Mouse (Mus musculus) CH12.LX (cell line): Measurements from ENCODE around the gene Olfr1170. TPM values are rescaled to one million over a fixed set of nuclear protein-coding genes. Genes with fewer than 3 reads are reported as not detected.

Source experiments
- DNase-seq: peaks from one replicate; pipeline ENCODE4 v3.0.0-alpha.2; 2013; ENCODE audit errors: extremely low read depth
- H3K27ac ChIP-seq: 2 replicates; pipeline ENCODE4 v1.5.1; 2012; ENCODE audit warnings: low read depth, mild to moderate bottlenecking, control low read depth, moderate library complexity; ENCODE audit not compliant: insufficient read depth
- H3K27me3 ChIP-seq: replicated peaks from 2 replicates; pipeline ENCODE3; 2012; ENCODE audit warnings: inconsistent platforms
- H3K36me3 ChIP-seq, 2 experiments: replicated peaks in 1 of 2; 2 replicates each; pipeline versions ENCODE3 to v1.6.1; 2012; ENCODE audit warnings: inconsistent platforms in 1 of 2, low read length in 1 of 2, mild to moderate bottlenecking in 1 of 2, mixed read lengths in 1 of 2, moderate library complexity in 1 of 2; ENCODE audit not compliant: control insufficient read depth in 1 of 2, insufficient read depth in 1 of 2
- H3K4me1 ChIP-seq, 2 experiments: 2 replicates each; pipeline ENCODE4 v1.6.1; 2012; ENCODE audit warnings: inconsistent platforms in 1 of 2, moderate library complexity in 1 of 2; ENCODE audit not compliant: insufficient read depth in 2 of 2, control insufficient read depth in 1 of 2
- H3K4me2 ChIP-seq: 2 replicates; pipeline ENCODE4 v1.6.1; 2012; ENCODE audit warnings: low read depth, mild to moderate bottlenecking, control low read depth; ENCODE audit not compliant: poor library complexity, insufficient read depth, severe bottlenecking
- H3K4me3 ChIP-seq, 3 experiments: fragments of 150-350 bp in 1 of 3; sonication (generic) in 1 of 3; replicated peaks in 1 of 3; 2 replicates each; pipeline versions ENCODE3 to v1.5.1; 2011 to 2012; ENCODE audit warnings: low read depth in 2 of 3, low read length in 2 of 3, mild to moderate bottlenecking in 2 of 3, moderate library complexity in 2 of 3, control low read depth in 1 of 3, improper control_type of control experiment in 1 of 3, inconsistent platforms in 1 of 3, mixed read lengths in 1 of 3; ENCODE audit not compliant: poor library complexity in 1 of 3
- H3K79me2 ChIP-seq: replicated peaks from 2 replicates; pipeline ENCODE4 v1.6.1; 2012; ENCODE audit warnings: mild to moderate bottlenecking, moderate library complexity; ENCODE audit not compliant: control insufficient read depth, poor library complexity, insufficient read depth, severe bottlenecking; ENCODE audit errors: extremely low read depth
- H3K9ac ChIP-seq: 2 replicates; pipeline ENCODE4 v1.6.1; 2012; ENCODE audit warnings: low read depth, mild to moderate bottlenecking, control low read depth, moderate library complexity; ENCODE audit not compliant: insufficient read depth
- H3K9me3 ChIP-seq: replicated peaks from 2 replicates; pipeline ENCODE3; 2012; ENCODE audit warnings: low read length, inconsistent platforms, mixed read lengths
- CHD2 ChIP-seq: IDR thresholded peaks from 2 replicates; pipeline ENCODE4 v1.6.1; 2011; ENCODE audit warnings: low read length, improper control_type of control experiment
- E2F4 ChIP-seq: IDR thresholded peaks from 2 replicates; pipeline ENCODE4 v1.6.1; 2011; ENCODE audit warnings: low read depth, low read length, improper control_type of control experiment; ENCODE audit not compliant: insufficient replicate concordance
- ELF1 ChIP-seq: IDR thresholded peaks from 2 replicates; pipeline ENCODE4 v1.6.1; 2014; ENCODE audit warnings: low read depth, mild to moderate bottlenecking, inconsistent platforms, low read length, improper control_type of control experiment
- IRF4 ChIP-seq: IDR thresholded peaks from 2 replicates; pipeline ENCODE4 v1.6.1; 2014; ENCODE audit warnings: low read depth, mild to moderate bottlenecking, inconsistent platforms, low read length, improper control_type of control experiment
- MAX ChIP-seq: IDR thresholded peaks from 2 replicates; pipeline ENCODE4 v1.6.1; 2011; ENCODE audit warnings: low read length, improper control_type of control experiment
- PAX5 ChIP-seq: IDR thresholded peaks from 2 replicates; pipeline ENCODE4 v1.6.1; 2012; ENCODE audit warnings: low read length, inconsistent platforms, mixed read lengths
- TCF12 ChIP-seq: IDR thresholded peaks from 2 replicates; pipeline ENCODE4 v1.6.1; 2014; ENCODE audit warnings: low read depth, mild to moderate bottlenecking, inconsistent platforms, low read length, improper control_type of control experiment
- ZNF384 ChIP-seq: IDR thresholded peaks from 2 replicates; pipeline ENCODE4 v1.6.1; 2012; ENCODE audit warnings: low read depth, low read length, improper control_type of control experiment, inconsistent platforms
- dilution Hi-C: fragments of 300-500 bp; cut with MboI; formaldehyde crosslinking; loops from 2 replicates; pipeline ENCODE4 v1.14.3; 2020; ENCODE audit warnings: low sequenced_read_pairs; ENCODE audit not compliant: extremely low pct_unique_long_range_greater_than_20kb, extremely low pct_ligation_motif_present
- in situ Hi-C: fragments of 300-500 bp; cut with MboI; formaldehyde crosslinking; loops from 3 replicates; pipeline ENCODE4 v1.14.3; 2019; ENCODE audit warnings: low sequenced_read_pairs, low pct_ligation_motif_present, low pct_unique_long_range_greater_than_20kb, mixed read lengths
- polyA plus RNA-seq: library from polyadenylated mRNA; unstranded; fragments of >175 nt; gene quantifications from 2 replicates; pipeline ENCODE4 v1.2.1, GENCODE M21; 2012; ENCODE audit warnings: low read depth; ENCODE audit not compliant: insufficient read length
- total RNA-seq, 2 experiments: library from RNA; depleted of rRNA; stranded (reverse); fragments of 300-350 nt in 1 of 2; fragments of >200 nt in 1 of 2; gene quantifications; 2 replicates each; pipeline ENCODE4 v1.2.3; 2012 to 2014

The Olfr1170 gene
- total and polyA plus RNA-seq, 3 experiments, result not detected

DNA sequence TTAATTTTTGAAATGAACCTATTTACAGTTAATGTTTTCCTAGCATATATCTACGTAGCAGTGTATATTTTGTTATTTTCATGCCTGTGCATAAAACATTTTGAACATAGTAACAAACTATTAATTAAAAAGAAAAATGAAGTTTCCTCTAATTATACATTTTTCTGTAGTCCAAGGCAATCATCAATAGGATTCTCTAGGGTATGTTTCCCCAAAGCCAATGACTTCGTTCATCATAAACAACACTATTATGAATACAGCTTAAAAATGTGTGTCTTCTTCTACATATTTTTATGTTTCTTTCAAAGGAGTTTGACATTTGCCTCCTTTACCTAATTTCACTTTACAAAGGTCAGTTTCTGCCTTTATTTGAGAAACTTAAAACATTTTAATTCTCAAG, 46.6 kb downstream of the Olfr1170 start, which contains the start of gene Olfr1168:
TSS of gene Olfr1168 (plus strand) at position 301 of the 400 bp plus-strand sequence.
- Histone ChIP-seq H3K79me2 (no peaks in the 10 kb centered on the region), H3K4me3 (no peak within 1 kb of the TSS), H3K27me3 (no peaks in the 10 kb centered on the region), H3K4me1 (no peaks in the 10 kb centered on the region), H3K9me3 (no peaks in the 10 kb centered on the region), H3K27ac (no peak within 1 kb of the TSS), H3K36me3 (no peaks in the 10 kb centered on the region), H3K4me2 (no peak within 1 kb of the TSS), H3K9ac (no peak within 1 kb of the TSS)
- dilution Hi-C loops (no loop called here), in situ Hi-C loops (no loop called here)
- TF ChIP-seq E2F4 (no peak), IRF4 (no peak), CHD2 (no peak), ZNF384 (no peak), PAX5 (no peak), TCF12 (no peak), ELF1 (no peak), MAX (no peak)
- no peak for DNase-seq

Other genes starting within 250 kb of the Olfr1170 start
Only the 20 nearest of the 21 such genes appear.
- not detected in 2 replicates for gene Olfr1160, start 220.1 kb downstream of the Olfr1170 start, total RNA-seq (2012; rRNA removed)
- gene Olfr1160, start 220.1 kb downstream of the Olfr1170 start, total RNA-seq (2014; rRNA removed), result not detected in 2 replicates
- not detected in 2 replicates for gene Olfr1160, start 220.1 kb downstream of the Olfr1170 start, polyA plus RNA-seq
- gene Olfr1161, start 205.6 kb downstream of the Olfr1170 start, total RNA-seq (2012; rRNA removed), result not detected in 2 replicates
- not detected in 2 replicates for gene Olfr1161, start 205.6 kb downstream of the Olfr1170 start, total RNA-seq (2014; rRNA removed)
- gene Olfr1161, start 205.6 kb downstream of the Olfr1170 start, polyA plus RNA-seq, result not detected in 2 replicates
- not detected in 2 replicates for gene Olfr73, start 190.6 kb downstream of the Olfr1170 start, total RNA-seq (2012; rRNA removed)
- not detected in 2 replicates for gene Olfr73, start 190.6 kb downstream of the Olfr1170 start, total RNA-seq (2014; rRNA removed)
- gene Olfr73, start 190.6 kb downstream of the Olfr1170 start, polyA plus RNA-seq, result not detected in 2 replicates
- gene Olfr1162, start 177.2 kb downstream of the Olfr1170 start, total RNA-seq (2012; rRNA removed), result not detected in 2 replicates
- not detected in 2 replicates for gene Olfr1162, start 177.2 kb downstream of the Olfr1170 start, total RNA-seq (2014; rRNA removed)
- not detected in 2 replicates for gene Olfr1162, start 177.2 kb downstream of the Olfr1170 start, polyA plus RNA-seq
- not detected in 2 replicates for gene Olfr1163, start 156.5 kb downstream of the Olfr1170 start, total RNA-seq (2012; rRNA removed)
- not detected in 2 replicates for gene Olfr1163, start 156.5 kb downstream of the Olfr1170 start, total RNA-seq (2014; rRNA removed)
- not detected in 2 replicates for gene Olfr1163, start 156.5 kb downstream of the Olfr1170 start, polyA plus RNA-seq
- not detected in 2 replicates for gene Olfr1164, start 134.4 kb downstream of the Olfr1170 start, total RNA-seq (2012; rRNA removed)
- not detected in 2 replicates for gene Olfr1164, start 134.4 kb downstream of the Olfr1170 start, total RNA-seq (2014; rRNA removed)
- not detected in 2 replicates for gene Olfr1164, start 134.4 kb downstream of the Olfr1170 start, polyA plus RNA-seq
- not detected in 2 replicates for gene Olfr1166, start 100.1 kb downstream of the Olfr1170 start, total RNA-seq (2012; rRNA removed)
- not detected in 2 replicates for gene Olfr1166, start 100.1 kb downstream of the Olfr1170 start, total RNA-seq (2014; rRNA removed)
- not detected in 2 replicates for gene Olfr1166, start 100.1 kb downstream of the Olfr1170 start, polyA plus RNA-seq
- gene Olfr1167, start 73.1 kb downstream of the Olfr1170 start, total RNA-seq (2012; rRNA removed), result not detected in 2 replicates
- not detected in 2 replicates for gene Olfr1167, start 73.1 kb downstream of the Olfr1170 start, total RNA-seq (2014; rRNA removed)
- gene Olfr1167, start 73.1 kb downstream of the Olfr1170 start, polyA plus RNA-seq, result 0.10 and 0.15 TPM in 2 replicates
- not detected in 2 replicates for gene Olfr1168, start 46.5 kb downstream of the Olfr1170 start, total RNA-seq (2012; rRNA removed)
- not detected in 2 replicates for gene Olfr1168, start 46.5 kb downstream of the Olfr1170 start, total RNA-seq (2014; rRNA removed)
- gene Olfr1168, start 46.5 kb downstream of the Olfr1170 start, polyA plus RNA-seq, result not detected in 2 replicates
- not detected in 2 replicates for gene Olfr1173, start 51.5 kb upstream of the Olfr1170 start, total RNA-seq (2012; rRNA removed)
- gene Olfr1173, start 51.5 kb upstream of the Olfr1170 start, total RNA-seq (2014; rRNA removed), result not detected in 2 replicates
- not detected in 2 replicates for gene Olfr1173, start 51.5 kb upstream of the Olfr1170 start, polyA plus RNA-seq
- gene Olfr1174-ps, start 86.8 kb upstream of the Olfr1170 start, total RNA-seq (2012; rRNA removed), result not detected in 2 replicates
- gene Olfr1174-ps, start 86.8 kb upstream of the Olfr1170 start, total RNA-seq (2014; rRNA removed), result not detected in 2 replicates
- gene Olfr1174-ps, start 86.8 kb upstream of the Olfr1170 start, polyA plus RNA-seq, result not detected in 2 replicates
- gene Olfr1175-ps, start 98.9 kb upstream of the Olfr1170 start, total RNA-seq (2012; rRNA removed), result not detected in 2 replicates
- not detected in 2 replicates for gene Olfr1175-ps, start 98.9 kb upstream of the Olfr1170 start, total RNA-seq (2014; rRNA removed)
- gene Olfr1175-ps, start 98.9 kb upstream of the Olfr1170 start, polyA plus RNA-seq, result not detected in 2 replicates
- not detected in 2 replicates for gene Olfr1176, start 108.4 kb upstream of the Olfr1170 start, total RNA-seq (2012; rRNA removed)
- not detected in 2 replicates for gene Olfr1176, start 108.4 kb upstream of the Olfr1170 start, total RNA-seq (2014; rRNA removed)
- not detected in 2 replicates for gene Olfr1176, start 108.4 kb upstream of the Olfr1170 start, polyA plus RNA-seq
- not detected in 2 replicates for gene Olfr1177-ps, start 118.2 kb upstream of the Olfr1170 start, total RNA-seq (2012; rRNA removed)
- gene Olfr1177-ps, start 118.2 kb upstream of the Olfr1170 start, total RNA-seq (2014; rRNA removed), result not detected in 2 replicates
- gene Olfr1177-ps, start 118.2 kb upstream of the Olfr1170 start, polyA plus RNA-seq, result not detected in 2 replicates
- gene Olfr1178, start 158.7 kb upstream of the Olfr1170 start, total RNA-seq (2012; rRNA removed), result not detected in 2 replicates
- gene Olfr1178, start 158.7 kb upstream of the Olfr1170 start, total RNA-seq (2014; rRNA removed), result not detected in 2 replicates
- 0.04 TPM in 1 of 2 replicates, not detected in the other for gene Olfr1178, start 158.7 kb upstream of the Olfr1170 start, polyA plus RNA-seq
- not detected in 2 replicates for gene Olfr1179, start 178.1 kb upstream of the Olfr1170 start, total RNA-seq (2012; rRNA removed)
- gene Olfr1179, start 178.1 kb upstream of the Olfr1170 start, total RNA-seq (2014; rRNA removed), result not detected in 2 replicates
- gene Olfr1179, start 178.1 kb upstream of the Olfr1170 start, polyA plus RNA-seq, result not detected in 2 replicates
- not detected in 2 replicates for gene Olfr1180, start 190.8 kb upstream of the Olfr1170 start, total RNA-seq (2012; rRNA removed)
- not detected in 2 replicates for gene Olfr1180, start 190.8 kb upstream of the Olfr1170 start, total RNA-seq (2014; rRNA removed)
- gene Olfr1180, start 190.8 kb upstream of the Olfr1170 start, polyA plus RNA-seq, result not detected in 2 replicates
- gene Olfr1181, start 197.8 kb upstream of the Olfr1170 start, total RNA-seq (2012; rRNA removed), result not detected in 2 replicates
- not detected in 2 replicates for gene Olfr1181, start 197.8 kb upstream of the Olfr1170 start, total RNA-seq (2014; rRNA removed)
- not detected in 2 replicates for gene Olfr1181, start 197.8 kb upstream of the Olfr1170 start, polyA plus RNA-seq
- not detected in 2 replicates for gene Gm13757, start 220.8 kb upstream of the Olfr1170 start, total RNA-seq (2012; rRNA removed)
- not detected in 2 replicates for gene Gm13757, start 220.8 kb upstream of the Olfr1170 start, total RNA-seq (2014; rRNA removed)
- gene Gm13757, start 220.8 kb upstream of the Olfr1170 start, polyA plus RNA-seq, result not detected in 2 replicates
- gene Olfr1183, start 226.5 kb upstream of the Olfr1170 start, total RNA-seq (2012; rRNA removed), result not detected in 2 replicates
- not detected in 2 replicates for gene Olfr1183, start 226.5 kb upstream of the Olfr1170 start, total RNA-seq (2014; rRNA removed)
- not detected in 2 replicates for gene Olfr1183, start 226.5 kb upstream of the Olfr1170 start, polyA plus RNA-seq